Mouse (Mus musculus) heart, embryonic 11.5 days (tissue): ENCODE data around the gene Pik3c2b. TPM values are rescaled to one million over a fixed set of nuclear protein-coding genes. Genes with fewer than 3 reads are reported as not detected.
"Not testable (repeated sequence)": the region's sequence is repeated elsewhere in the genome, so short reads cannot be mapped to it uniquely, and the experiment has no call there.

Experiments used
- ATAC-seq: fragments of 200-750 bp; cut with Nextera tagmentation; replicated peaks from 2 replicates; pipeline ENCODE4 v1.8.0; 2017; ENCODE audit warnings: moderate library complexity; ENCODE audit not compliant: insufficient number of reproducible peaks, low FRiP score, low TSS enrichment
- H3K27ac ChIP-seq: fragments of 300-500 bp; sonication (generic); 2 replicates; pipeline ENCODE4 v1.5.1; 2014; ENCODE audit warnings: mild to moderate bottlenecking, low read depth, low read length
- H3K27me3 ChIP-seq: fragments of 300-500 bp; sonication (generic); 2 replicates; pipeline ENCODE4 v1.6.1; 2014; ENCODE audit warnings: mild to moderate bottlenecking, low read length, mixed read lengths; ENCODE audit not compliant: control insufficient read depth, insufficient read depth
- H3K36me3 ChIP-seq: fragments of 300-500 bp; sonication (generic); 2 replicates; pipeline ENCODE4 v1.6.1; 2014; ENCODE audit warnings: mild to moderate bottlenecking, low read length, moderate library complexity, mixed read lengths; ENCODE audit not compliant: control insufficient read depth, insufficient read depth
- H3K4me1 ChIP-seq: fragments of 300-500 bp; sonication (generic); 2 replicates; pipeline ENCODE4 v1.6.1; 2014; ENCODE audit warnings: low read length; ENCODE audit not compliant: control insufficient read depth, insufficient read depth
- H3K4me2 ChIP-seq: fragments of 300-500 bp; sonication (generic); 2 replicates; pipeline ENCODE4 v1.6.1; 2014; ENCODE audit warnings: mild to moderate bottlenecking, moderate library complexity
- H3K4me3 ChIP-seq: fragments of 300-500 bp; sonication (generic); 2 replicates; pipeline ENCODE4 v1.5.1; 2014; ENCODE audit warnings: low read depth, low read length
- H3K9ac ChIP-seq: fragments of 300-500 bp; sonication (generic); 2 replicates; pipeline ENCODE4 v1.6.1; 2014; ENCODE audit warnings: mild to moderate bottlenecking, low read depth, low read length, moderate library complexity
- H3K9me3 ChIP-seq: fragments of 300-500 bp; sonication (generic); replicated peaks from 2 replicates; pipeline ENCODE4 v1.6.1; 2016; ENCODE audit warnings: low read length; ENCODE audit not compliant: control insufficient read depth
- WGBS: fragments of 180-500 bp; shearing (Covaris S2); extraction: QIAGEN DNeasy Blood & Tissue Kit; methylation state at CpG from one replicate; pipeline ENCODE4 v1.1.7; 2014; ENCODE audit not compliant: insufficient replicate concordance; 5-methylcytosine and 5-hydroxymethylcytosine counted together
- polyA plus RNA-seq: library from polyadenylated mRNA; unstranded; fragments of >200 nt; fragmentation: Nextera tagmentation; extraction: Ambion mirVana; gene quantifications from 2 replicates; pipeline ENCODE4 v1.2.1, GENCODE M21; 2014

Pik3c2b gene
- polyA plus RNA-seq, 1 experiment from 2014 or later: 10.3 TPM

GRCm38 (mm10) chr1:133019312-133019711 is 26.2 kb upstream of the Pik3c2b start:
- H3K4me3 ChIP-seq: no peak overlapping the region
- ATAC-seq: no peak
- H3K9ac ChIP-seq: no peak overlapping the region
- H3K36me3 ChIP-seq: peaks cover 7% of the 10 kb centered on the region; the same call in 1 of the 2 replicates
- H3K4me1 ChIP-seq: 0 out of 2 replicates have a peak, but pooled peaks cover 7% of the 10 kb centered on the region
- no peak overlapping the region for H3K4me2 ChIP-seq
- H3K27me3 ChIP-seq: no peaks in the 10 kb centered on the region
- no peaks in the 10 kb centered on the region for H3K9me3 ChIP-seq
- no peak overlapping the region for H3K27ac ChIP-seq

- no peak for ATAC-seq
- Histone ChIP-seq H3K9me3 (no peaks in the 10 kb centered on the region), H3K27ac (no peak overlapping the region), H3K4me1 (0 out of 2 replicates have a peak, but pooled peaks cover 8% of the 10 kb centered on the region), H3K9ac (no peak overlapping the region), H3K4me3 (no peak overlapping the region), H3K36me3 (peaks cover 5% of the 10 kb centered on the region; the same call in 1 of the 2 replicates), H3K4me2 (no peak overlapping the region), H3K27me3 (no peaks in the 10 kb centered on the region)
- WGBS: 72% methylated on average over 3 of the region's 3 CpGs
Observed at GRCm38 (mm10) chr1:133020137-133020894, 25.2 kb upstream of the Pik3c2b start.

- WGBS: 95% methylated on average over 7 of the region's 7 CpGs
- no peak for ATAC-seq
Observed at GRCm38 (mm10) chr1:133021391-133021790, 24.1 kb upstream of the Pik3c2b start.

GRCm38 (mm10) chr1:133021971-133022370 is 23.5 kb upstream of the Pik3c2b start:
- ATAC-seq, H3K4me3 ChIP-seq, H3K27ac ChIP-seq, H3K27me3 ChIP-seq, H3K4me1 ChIP-seq, H3K9me3 ChIP-seq, H3K9ac ChIP-seq, H3K36me3 ChIP-seq, H3K4me2 ChIP-seq: not testable (repeated sequence)
- WGBS: 95% methylated on average over 2 of the region's 2 CpGs

More at GRCm38 (mm10) chr1:133021391-133021790, 24.1 kb upstream of the Pik3c2b start:
- Histone ChIP-seq H3K36me3 (peaks cover 5% of the 10 kb centered on the region; the same call in 1 of the 2 replicates), H3K4me3 (no peak overlapping the region), H3K27me3 (no peaks in the 10 kb centered on the region), H3K4me1 (0 out of 2 replicates have a peak, but pooled peaks cover 8% of the 10 kb centered on the region), H3K4me2 (no peak overlapping the region), H3K9me3 (no peaks in the 10 kb centered on the region), H3K9ac (no peak overlapping the region), H3K27ac (no peak overlapping the region)

- WGBS: 90% methylated on average over 3 of the region's 3 CpGs
- Histone ChIP-seq H3K4me2 (peak overlapping the region; percentile 67), H3K4me3 (0 out of 2 replicates have a peak overlapping the region, but pooled peaks have one; percentile 6)
Observed at GRCm38 (mm10) chr1:133023723-133024122, 21.7 kb upstream of the Pik3c2b start.

GRCm38 (mm10) chr1:133024426-133024825 is 21.0 kb upstream of the Pik3c2b start:
- H3K4me3 ChIP-seq: peak overlapping the region; percentile 91
- peak overlapping the region; percentile 96 for H3K9ac ChIP-seq
- H3K36me3 ChIP-seq: no peaks in the 10 kb centered on the region
- ATAC-seq: no peak
- 38% methylated on average over 7 of the region's 7 CpGs for WGBS
- no peaks in the 10 kb centered on the region for H3K9me3 ChIP-seq
- peak overlapping the region; percentile 82; the same call in 1 of the 2 replicates for H3K27ac ChIP-seq
- H3K27me3 ChIP-seq: no peaks in the 10 kb centered on the region
- H3K4me1 ChIP-seq: 0 out of 2 replicates have a peak, but pooled peaks cover 8% of the 10 kb centered on the region
- peak overlapping the region; percentile 67 for H3K4me2 ChIP-seq

More at GRCm38 (mm10) chr1:133023723-133024122, 21.7 kb upstream of the Pik3c2b start:
- not testable (repeated sequence) for H3K27me3 ChIP-seq, H3K9me3 ChIP-seq, ATAC-seq, H3K36me3 ChIP-seq, H3K4me1 ChIP-seq, H3K9ac ChIP-seq, H3K27ac ChIP-seq

GRCm38 (mm10) chr1:133025051-133025795 is 20.2 kb upstream of the Pik3c2b start:
- 0 out of 2 replicates have a peak, but pooled peaks cover 8% of the 10 kb centered on the region for H3K4me1 ChIP-seq
- no peaks in the 10 kb centered on the region for H3K27me3 ChIP-seq
- 1% methylated on average over 40 of the region's 40 CpGs for WGBS

GRCm38 (mm10) chr1:133025796-133026190 is 19.7 kb upstream of the Pik3c2b start:
- ATAC-seq: not testable (repeated sequence)

More at GRCm38 (mm10) chr1:133025051-133025795, 20.2 kb upstream of the Pik3c2b start:
- H3K9me3 ChIP-seq: no peaks in the 10 kb centered on the region
- peak overlapping the region; percentile 91 for H3K4me3 ChIP-seq
- peak overlapping the region; percentile 96 for H3K9ac ChIP-seq
- H3K4me2 ChIP-seq: peak overlapping the region; percentile 67
- H3K27ac ChIP-seq: peak overlapping the region; percentile 82
- no peaks in the 10 kb centered on the region for H3K36me3 ChIP-seq
- peak; percentile 93 for ATAC-seq

More at GRCm38 (mm10) chr1:133025796-133026190, 19.7 kb upstream of the Pik3c2b start:
- Histone ChIP-seq H3K27ac (0 out of 2 replicates have a peak overlapping the region, but pooled peaks have one; percentile 82), H3K4me3 (peak overlapping the region; percentile 91), H3K4me2 (peak overlapping the region; percentile 49), H3K9ac (peak overlapping the region; percentile 96; the same call in 1 of the 2 replicates)
- not testable (repeated sequence) for H3K4me1 ChIP-seq, H3K9me3 ChIP-seq, H3K27me3 ChIP-seq, H3K36me3 ChIP-seq
- 22% methylated on average over 23 of the region's 23 CpGs for WGBS
